Mouse (Mus musculus): ENCODE measurements at regions not wholly inside any gene's neighbourhood (a gene's known extent, or its start where the extent isn't known, plus 50 kb on each side); places are given as distances from the start of the nearest gene placed in this dataset.

DNA sequence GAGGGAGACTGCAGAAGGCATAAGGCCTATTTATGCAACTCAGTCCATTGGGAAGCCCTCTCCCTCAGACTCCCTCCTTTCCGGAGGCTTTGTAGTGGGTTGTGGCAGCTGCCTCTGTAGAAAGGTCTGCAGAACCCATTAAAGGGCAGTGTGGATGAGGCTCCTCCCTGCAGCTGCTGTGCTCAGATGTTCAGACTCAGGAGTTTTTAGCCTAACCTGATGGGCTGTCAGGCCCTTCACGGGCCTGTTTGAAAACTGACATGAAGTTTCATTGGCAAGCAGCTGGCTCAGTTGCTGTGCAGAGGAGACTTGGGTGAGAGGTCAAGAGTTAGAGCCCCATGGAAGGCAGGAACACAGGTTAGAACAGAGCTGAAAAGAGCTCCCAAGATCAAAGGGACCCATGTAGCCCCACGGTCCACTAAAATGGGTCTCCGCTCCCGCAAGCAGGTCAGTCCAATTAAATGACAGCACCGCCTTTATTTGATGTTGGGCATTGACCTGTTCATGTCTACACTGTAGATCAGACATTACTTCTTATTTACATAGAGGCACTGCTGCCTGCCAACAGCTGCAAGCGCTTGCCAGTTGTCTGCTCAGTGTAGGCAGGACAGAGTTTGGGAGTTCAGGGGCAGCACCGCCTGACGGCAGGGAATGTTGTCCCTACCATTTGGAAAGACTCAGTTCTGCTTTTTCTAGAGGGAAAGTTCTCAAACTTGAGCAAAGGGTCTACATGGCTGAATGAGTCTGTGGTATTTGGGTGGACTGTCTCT, 53.8 kb upstream of the Usp46 start:
- no peak for DNase-seq (ENCODE audit: low read depth in 3 of 3, low spot score in 3 of 3)
- ATAC-seq (ENCODE audit: insufficient read depth) = no peak

DNA sequence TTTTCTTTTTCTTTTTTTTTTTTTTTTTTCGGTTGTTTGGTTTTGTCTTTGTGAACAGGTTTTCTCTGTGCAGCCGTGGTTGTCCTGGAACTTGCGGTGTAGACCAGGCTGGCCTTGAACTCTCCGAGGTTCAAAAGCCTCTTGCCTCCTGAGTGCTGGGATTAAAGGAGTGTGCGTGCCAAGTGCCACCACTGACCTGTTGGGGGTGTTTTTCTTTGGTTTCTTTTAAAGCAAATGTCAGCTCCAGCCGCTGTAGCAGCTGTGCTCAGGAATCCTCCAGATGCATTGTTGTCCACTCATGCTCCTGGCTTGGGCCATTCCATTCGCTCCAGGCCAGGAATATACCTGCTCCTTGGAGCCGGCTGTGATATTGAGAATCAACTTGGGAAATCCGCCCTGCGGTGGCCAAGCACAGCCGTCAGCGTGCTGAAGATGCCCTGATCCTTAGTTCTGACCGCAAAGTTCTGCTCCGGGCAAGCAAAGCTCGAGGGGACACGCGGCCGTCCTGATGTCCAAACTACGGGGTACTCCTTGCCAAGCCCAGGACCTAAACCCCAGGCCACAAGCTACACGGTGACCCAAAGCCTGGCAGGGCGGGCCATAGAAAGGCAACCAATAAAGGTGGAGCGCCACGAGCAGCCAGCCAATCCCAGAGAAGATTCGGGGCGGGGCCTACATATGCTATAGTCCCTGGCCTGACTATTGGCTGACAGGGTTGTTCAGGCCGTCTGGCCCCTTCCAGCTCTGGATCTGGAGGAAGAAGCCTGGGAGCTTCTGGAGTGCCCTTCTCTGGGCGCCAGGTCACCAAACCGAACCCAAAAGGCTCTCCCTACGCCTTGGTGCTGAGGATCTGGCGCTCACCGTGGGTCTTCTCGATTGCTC, 58.0 kb upstream of the Usp46 start:
- TF ChIP-seq EP300 (IDR thresholded peaks at IDR 0.05; ENCODE audit: low read depth) (no peak), CTCF (IDR thresholded peaks at IDR 0.05; ENCODE audit: low read depth) (no peak)
- Histone ChIP-seq H3K9me3 (ENCODE audit: control insufficient read depth, low read length) (no peaks in the 10 kb centered on the region), H3K4me2 (ENCODE audit: low read depth) (peak overlapping the region; percentile 61), H3K4me3 (ENCODE audit: insufficient read depth in 1 of 2, low read depth in 2 of 2, low read length in 2 of 2) (peak overlapping the region; percentile 48 to 65), H3K4me1 (replicated peaks; ENCODE audit: control insufficient read depth in 2 of 2, insufficient read depth in 2 of 2, low read length in 1 of 2) (no peaks in the 10 kb centered on the region), H3K36me3 (replicated peaks; ENCODE audit: control insufficient read depth, insufficient read depth, low read depth) (no peaks in the 10 kb centered on the region), H3K27ac (no peak overlapping the region), H3K27me3 (ENCODE audit: control insufficient read depth, insufficient read depth, low read length) (no peaks in the 10 kb centered on the region), H3K9ac (replicated peaks) (no peak overlapping the region; the same call in 1 of the 2 replicates)
- peak; percentile 97 for ATAC-seq (ENCODE audit: insufficient read depth)
- 51% methylated on average over 32 of the region's 32 CpGs for WGBS (ENCODE audit: insufficient replicate concordance)
- DNase-seq (ENCODE audit: low read depth in 3 of 3, low spot score in 3 of 3) = peak; percentile 70 to 80 (median 79)

More for the DNA sequence above, 53.8 kb upstream of the Usp46 start:
- no peak overlapping the region for H3K4me3 ChIP-seq (ENCODE audit: insufficient read depth in 1 of 2, low read depth in 2 of 2, low read length in 2 of 2)
- H3K9ac ChIP-seq (replicated peaks) = no peak overlapping the region
- H3K27ac ChIP-seq = no peak overlapping the region
- H3K36me3 ChIP-seq (replicated peaks; ENCODE audit: control insufficient read depth, insufficient read depth, low read depth) = no peaks in the 10 kb centered on the region
- no peak overlapping the region for H3K4me2 ChIP-seq (ENCODE audit: low read depth)
- TF ChIP-seq EP300 (IDR thresholded peaks at IDR 0.05; ENCODE audit: low read depth) (no peak), CTCF (IDR thresholded peaks at IDR 0.05; ENCODE audit: low read depth) (no peak)
- H3K4me1 ChIP-seq (replicated peaks; ENCODE audit: control insufficient read depth in 2 of 2, insufficient read depth in 2 of 2, low read length in 1 of 2) = no peaks in the 10 kb centered on the region
- H3K27me3 ChIP-seq (ENCODE audit: control insufficient read depth, insufficient read depth, low read length) = no peaks in the 10 kb centered on the region
- 74% methylated on average over 9 of the region's 9 CpGs for WGBS (ENCODE audit: insufficient replicate concordance)
- H3K9me3 ChIP-seq (ENCODE audit: control insufficient read depth, low read length) = no peaks in the 10 kb centered on the region

DNA sequence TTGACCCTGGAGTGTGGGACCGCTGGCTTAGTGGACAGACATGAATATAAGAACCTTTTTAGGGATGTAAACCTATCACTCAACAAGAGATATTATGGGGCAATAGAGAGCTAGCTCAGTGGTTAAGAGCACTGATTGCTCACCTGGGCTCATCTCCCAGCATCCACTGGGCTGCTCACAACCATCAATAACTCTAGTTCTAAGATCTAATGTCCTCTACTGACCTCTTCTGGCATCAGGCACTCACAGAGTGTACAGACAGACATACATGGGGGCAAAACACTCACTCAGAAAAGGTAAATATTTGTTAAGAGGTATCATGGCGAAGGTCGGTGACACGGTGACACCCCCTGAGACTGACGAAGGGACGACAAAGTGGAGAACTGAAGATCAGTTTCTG, 59.3 kb upstream of the Usp46 start:
- Histone ChIP-seq H3K4me3 (ENCODE audit: insufficient read depth in 1 of 2, low read depth in 2 of 2, low read length in 2 of 2) (no peak overlapping the region), H3K4me1 (replicated peaks; ENCODE audit: control insufficient read depth in 2 of 2, insufficient read depth in 2 of 2, low read length in 1 of 2) (no peaks in the 10 kb centered on the region), H3K9ac (replicated peaks) (no peak overlapping the region), H3K9me3 (ENCODE audit: control insufficient read depth, low read length) (no peaks in the 10 kb centered on the region), H3K27ac (no peak overlapping the region), H3K4me2 (ENCODE audit: low read depth) (no peak overlapping the region), H3K27me3 (ENCODE audit: control insufficient read depth, insufficient read depth, low read length) (no peaks in the 10 kb centered on the region), H3K36me3 (replicated peaks; ENCODE audit: control insufficient read depth, insufficient read depth, low read depth) (no peaks in the 10 kb centered on the region)
- peak; percentile 23; the same call in 1 of the 2 replicates for TF ChIP-seq CTCF (IDR thresholded peaks at IDR 0.05; ENCODE audit: low read depth)
- no peak for TF ChIP-seq EP300 (IDR thresholded peaks at IDR 0.05; ENCODE audit: low read depth)
- DNase-seq (ENCODE audit: low read depth in 3 of 3, low spot score in 3 of 3) = no peak
- WGBS (ENCODE audit: insufficient replicate concordance) = 69% methylated on average over 6 of the region's 6 CpGs
- no peak for ATAC-seq (ENCODE audit: insufficient read depth)

DNA sequence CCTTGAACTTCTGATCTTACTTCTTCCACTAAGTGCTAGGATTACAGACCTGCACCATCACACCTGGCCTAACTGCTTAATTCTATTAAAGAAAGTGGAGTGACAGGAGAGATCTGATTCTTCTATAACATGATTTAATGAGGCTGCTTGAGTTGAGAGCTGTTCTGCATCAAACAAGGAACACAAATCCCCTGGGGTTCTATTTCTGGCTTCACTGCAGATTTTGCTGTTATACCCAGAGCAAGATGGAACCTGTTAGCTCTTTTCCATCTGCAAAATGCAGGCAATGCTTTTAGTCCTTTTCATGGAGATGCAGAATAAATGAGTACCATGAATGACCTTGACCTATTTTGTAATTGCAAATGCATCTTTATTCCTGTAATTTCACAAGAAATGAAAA, 61.4 kb upstream of the Usp46 start:
- TF ChIP-seq CTCF (IDR thresholded peaks at IDR 0.05; ENCODE audit: low read depth) = no peak
- ATAC-seq (ENCODE audit: insufficient read depth) = no peak

DNA sequence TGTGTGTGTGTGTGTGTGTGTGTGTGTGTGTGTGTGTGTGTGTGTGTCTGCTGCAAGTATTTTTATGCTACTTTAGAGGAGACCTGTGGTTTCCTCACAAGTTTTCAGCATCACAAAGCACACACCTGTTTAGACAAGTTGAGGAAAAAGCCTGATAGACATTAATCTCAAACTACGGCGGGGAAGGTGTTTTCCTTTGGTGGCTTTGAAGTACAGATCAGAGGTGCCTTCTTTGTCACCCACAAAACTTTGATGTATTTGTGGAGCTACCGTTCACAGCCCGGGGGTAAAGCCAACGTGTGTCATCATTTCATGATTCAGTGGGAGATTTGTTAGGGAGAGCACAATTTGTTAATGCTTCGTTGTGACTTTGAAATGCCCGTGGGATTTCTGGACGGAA, 62.4 kb upstream of the Rasl11b start:
- TF ChIP-seq EP300 (IDR thresholded peaks at IDR 0.05; ENCODE audit: low read depth) = no peak
- no peak for TF ChIP-seq CTCF (IDR thresholded peaks at IDR 0.05; ENCODE audit: low read depth)
- H3K9ac ChIP-seq (replicated peaks) = no peak overlapping the region
- H3K4me2 ChIP-seq (ENCODE audit: low read depth) = no peak overlapping the region
- no peaks in the 10 kb centered on the region for H3K9me3 ChIP-seq (ENCODE audit: control insufficient read depth, low read length)
- H3K27ac ChIP-seq = no peak overlapping the region
- H3K36me3 ChIP-seq (replicated peaks; ENCODE audit: control insufficient read depth, insufficient read depth, low read depth) = no peaks in the 10 kb centered on the region
- 66% methylated on average over 8 of the region's 8 CpGs for WGBS (ENCODE audit: insufficient replicate concordance)
- ATAC-seq (ENCODE audit: insufficient read depth) (no peak), DNase-seq (ENCODE audit: low read depth in 3 of 3, low spot score in 3 of 3) (no peak)
- no peaks in the 10 kb centered on the region for H3K4me1 ChIP-seq (replicated peaks; ENCODE audit: control insufficient read depth in 2 of 2, insufficient read depth in 2 of 2, low read length in 1 of 2)
- no peaks in the 10 kb centered on the region for H3K27me3 ChIP-seq (ENCODE audit: control insufficient read depth, insufficient read depth, low read length)
- H3K4me3 ChIP-seq (ENCODE audit: insufficient read depth in 1 of 2, low read depth in 2 of 2, low read length in 2 of 2) = no peak overlapping the region

More for the DNA sequence above, 61.4 kb upstream of the Usp46 start:
- no peaks in the 10 kb centered on the region for H3K36me3 ChIP-seq (replicated peaks; ENCODE audit: control insufficient read depth, insufficient read depth, low read depth)
- no peak overlapping the region for H3K27ac ChIP-seq
- H3K9me3 ChIP-seq (ENCODE audit: control insufficient read depth, low read length) = no peaks in the 10 kb centered on the region
- no peak for DNase-seq (ENCODE audit: low read depth in 3 of 3, low spot score in 3 of 3)
- H3K4me1 ChIP-seq (replicated peaks; ENCODE audit: control insufficient read depth in 2 of 2, insufficient read depth in 2 of 2, low read length in 1 of 2) = no peaks in the 10 kb centered on the region
- no peak overlapping the region for H3K4me3 ChIP-seq (ENCODE audit: insufficient read depth in 1 of 2, low read depth in 2 of 2, low read length in 2 of 2)
- no peak overlapping the region for H3K4me2 ChIP-seq (ENCODE audit: low read depth)
- H3K27me3 ChIP-seq (ENCODE audit: control insufficient read depth, insufficient read depth, low read length) = no peaks in the 10 kb centered on the region
- no peak overlapping the region for H3K9ac ChIP-seq (replicated peaks)

Measured in liver, embryonic 14.5 days (tissue).